Mouse (Mus musculus): ENCODE results near the gene Bcam. TPM values are rescaled to one million over a fixed set of nuclear protein-coding genes. Genes with fewer than 3 reads are reported as not detected.

Gene Bcam
- polyA plus RNA-seq, 1 experiment from 2014 or later, result 9.3 TPM

GRCm38 (mm10) chr7:19811114-19811513 is 40.3 kb upstream of the Bcam start:
- peak overlapping the region; percentile 33 for H3K4me2 ChIP-seq (ENCODE audit: low read depth, low read length)
- peak; percentile 36; the same call in 1 of the 2 replicates for ATAC-seq (ENCODE audit: low read depth)
- no peak overlapping the region for H3K27ac ChIP-seq (ENCODE audit: low read depth, low read length)
- H3K9me3 ChIP-seq (ENCODE audit: control insufficient read depth, low read length), result no peaks in the 10 kb centered on the region
- no peaks in the 10 kb centered on the region for H3K36me3 ChIP-seq (ENCODE audit: control insufficient read depth, insufficient read depth, low read length)
- H3K4me1 ChIP-seq (ENCODE audit: control insufficient read depth, insufficient read depth, low read length), result peaks cover under 1% of the 10 kb centered on the region; the same call in 1 of the 2 replicates
- peaks cover 38% of the 10 kb centered on the region for H3K27me3 ChIP-seq (ENCODE audit: control insufficient read depth, insufficient read depth, low read length)
- WGBS, result 3% methylated on average over 22 of the region's 22 CpGs
- 0 out of 2 replicates have a peak overlapping the region, but pooled peaks have one; percentile 6 for H3K4me3 ChIP-seq (ENCODE audit: low read depth, low read length)
- H3K9ac ChIP-seq (replicated peaks; ENCODE audit: low read depth, low read length), result no peak overlapping the region

- H3K9me3 ChIP-seq (ENCODE audit: control insufficient read depth, low read length), result no peaks in the 10 kb centered on the region
- H3K9ac ChIP-seq (replicated peaks; ENCODE audit: low read depth, low read length), result 0 out of 2 replicates have a peak overlapping the region, but pooled peaks have one; percentile 37
- peaks cover 38% of the 10 kb centered on the region for H3K27me3 ChIP-seq (ENCODE audit: control insufficient read depth, insufficient read depth, low read length)
- H3K4me2 ChIP-seq (ENCODE audit: low read depth, low read length), result peak overlapping the region; percentile 38
- H3K4me3 ChIP-seq (ENCODE audit: low read depth, low read length), result peak overlapping the region; percentile 10; the same call in 1 of the 2 replicates
- 0 out of 2 replicates have a peak overlapping the region, but pooled peaks have one; percentile 22 for H3K27ac ChIP-seq (ENCODE audit: low read depth, low read length)
- H3K36me3 ChIP-seq (ENCODE audit: control insufficient read depth, insufficient read depth, low read length), result no peaks in the 10 kb centered on the region
- H3K4me1 ChIP-seq (ENCODE audit: control insufficient read depth, insufficient read depth, low read length), result no peaks in the 10 kb centered on the region
- ATAC-seq (ENCODE audit: low read depth), result peak; percentile 68; the same call in 1 of the 2 replicates
- WGBS, result 3% methylated on average over 27 of the region's 27 CpGs
Observed at GRCm38 (mm10) chr7:19809369-19809768, 38.6 kb upstream of the Bcam start.

GRCm38 (mm10) chr7:19806356-19806969 is 35.6 kb upstream of the Bcam start:
- Histone ChIP-seq H3K4me3 (ENCODE audit: low read depth, low read length) (no peak overlapping the region), H3K9ac (replicated peaks; ENCODE audit: low read depth, low read length) (no peak overlapping the region), H3K4me2 (ENCODE audit: low read depth, low read length) (no peak overlapping the region), H3K9me3 (ENCODE audit: control insufficient read depth, low read length) (no peaks in the 10 kb centered on the region), H3K27me3 (ENCODE audit: control insufficient read depth, insufficient read depth, low read length) (peaks cover 29% of the 10 kb centered on the region), H3K36me3 (ENCODE audit: control insufficient read depth, insufficient read depth, low read length) (no peaks in the 10 kb centered on the region), H3K4me1 (ENCODE audit: control insufficient read depth, insufficient read depth, low read length) (no peaks in the 10 kb centered on the region), H3K27ac (ENCODE audit: low read depth, low read length) (no peak overlapping the region)
- ATAC-seq (ENCODE audit: low read depth), result no peak
- WGBS, result 81% methylated on average over 8 of the region's 8 CpGs

- Histone ChIP-seq H3K27ac (ENCODE audit: low read depth, low read length) (no peak overlapping the region), H3K4me3 (ENCODE audit: low read depth, low read length) (no peak overlapping the region), H3K9ac (replicated peaks; ENCODE audit: low read depth, low read length) (no peak overlapping the region), H3K27me3 (ENCODE audit: control insufficient read depth, insufficient read depth, low read length) (no peaks in the 10 kb centered on the region), H3K4me2 (ENCODE audit: low read depth, low read length) (no peak overlapping the region), H3K4me1 (ENCODE audit: control insufficient read depth, insufficient read depth, low read length) (no peaks in the 10 kb centered on the region), H3K9me3 (ENCODE audit: control insufficient read depth, low read length) (no peaks in the 10 kb centered on the region), H3K36me3 (ENCODE audit: control insufficient read depth, insufficient read depth, low read length) (no peaks in the 10 kb centered on the region)
- 22% methylated on average over 6 of the region's 7 CpGs for WGBS
- ATAC-seq (ENCODE audit: low read depth), result peak; percentile 71; the same call in 1 of the 2 replicates
Observed at GRCm38 (mm10) chr7:19802995-19803394, 32.2 kb upstream of the Bcam start.

GRCm38 (mm10) chr7:19800764-19801163 is 29.9 kb upstream of the Bcam start:
- ATAC-seq (ENCODE audit: low read depth), result no peak
- 34% methylated on average over 2 of the region's 2 CpGs for WGBS
- no peak overlapping the region for H3K4me2 ChIP-seq (ENCODE audit: low read depth, low read length)
- H3K4me3 ChIP-seq (ENCODE audit: low read depth, low read length), result no peak overlapping the region
- H3K9me3 ChIP-seq (ENCODE audit: control insufficient read depth, low read length), result no peaks in the 10 kb centered on the region
- no peaks in the 10 kb centered on the region for H3K4me1 ChIP-seq (ENCODE audit: control insufficient read depth, insufficient read depth, low read length)
- no peak overlapping the region for H3K9ac ChIP-seq (replicated peaks; ENCODE audit: low read depth, low read length)
- no peak overlapping the region for H3K27ac ChIP-seq (ENCODE audit: low read depth, low read length)
- H3K36me3 ChIP-seq (ENCODE audit: control insufficient read depth, insufficient read depth, low read length), result no peaks in the 10 kb centered on the region
- H3K27me3 ChIP-seq (ENCODE audit: control insufficient read depth, insufficient read depth, low read length), result peaks cover 6% of the 10 kb centered on the region

GRCm38 (mm10) chr7:19796697-19797588 is 26.1 kb upstream of the Bcam start, which contains the start of gene Cblc:
Cblc (minus strand) TSS chr7:19796809.
- Histone ChIP-seq H3K4me2 (ENCODE audit: low read depth, low read length) (no peak within 1 kb of the TSS), H3K27ac (ENCODE audit: low read depth, low read length) (no peak within 1 kb of the TSS), H3K27me3 (ENCODE audit: control insufficient read depth, insufficient read depth, low read length) (peaks cover 6% of the 10 kb centered on the region), H3K4me3 (ENCODE audit: low read depth, low read length) (no peak within 1 kb of the TSS), H3K9me3 (ENCODE audit: control insufficient read depth, low read length) (no peaks in the 10 kb centered on the region), H3K36me3 (ENCODE audit: control insufficient read depth, insufficient read depth, low read length) (no peaks in the 10 kb centered on the region), H3K4me1 (ENCODE audit: control insufficient read depth, insufficient read depth, low read length) (no peaks in the 10 kb centered on the region), H3K9ac (replicated peaks; ENCODE audit: low read depth, low read length) (no peak within 1 kb of the TSS)
- ATAC-seq (ENCODE audit: low read depth), result no peak
- WGBS, result 3% methylated on average over 32 of the region's 32 CpGs

- 10% methylated on average over 18 of the region's 18 CpGs for WGBS
- Histone ChIP-seq H3K9ac (replicated peaks; ENCODE audit: low read depth, low read length) (no peak overlapping the region), H3K9me3 (ENCODE audit: control insufficient read depth, low read length) (no peaks in the 10 kb centered on the region), H3K4me1 (ENCODE audit: control insufficient read depth, insufficient read depth, low read length) (no peaks in the 10 kb centered on the region), H3K36me3 (ENCODE audit: control insufficient read depth, insufficient read depth, low read length) (no peaks in the 10 kb centered on the region), H3K4me2 (ENCODE audit: low read depth, low read length) (no peak overlapping the region), H3K27me3 (ENCODE audit: control insufficient read depth, insufficient read depth, low read length) (peaks cover 6% of the 10 kb centered on the region), H3K27ac (ENCODE audit: low read depth, low read length) (no peak overlapping the region), H3K4me3 (ENCODE audit: low read depth, low read length) (no peak overlapping the region)
- no peak for ATAC-seq (ENCODE audit: low read depth)
Observed at GRCm38 (mm10) chr7:19796254-19796653, 25.4 kb upstream of the Bcam start.

- ATAC-seq (ENCODE audit: low read depth), result no peak
- WGBS, result 54% methylated on average over 2 of the region's 2 CpGs
- Histone ChIP-seq H3K36me3 (ENCODE audit: control insufficient read depth, insufficient read depth, low read length) (no peaks in the 10 kb centered on the region), H3K4me3 (ENCODE audit: low read depth, low read length) (no peak overlapping the region), H3K9ac (replicated peaks; ENCODE audit: low read depth, low read length) (no peak overlapping the region), H3K4me2 (ENCODE audit: low read depth, low read length) (no peak overlapping the region), H3K4me1 (ENCODE audit: control insufficient read depth, insufficient read depth, low read length) (no peaks in the 10 kb centered on the region), H3K27ac (ENCODE audit: low read depth, low read length) (no peak overlapping the region), H3K9me3 (ENCODE audit: control insufficient read depth, low read length) (no peaks in the 10 kb centered on the region), H3K27me3 (ENCODE audit: control insufficient read depth, insufficient read depth, low read length) (peaks cover 6% of the 10 kb centered on the region)
Observed at GRCm38 (mm10) chr7:19795236-19795635, 24.4 kb upstream of the Bcam start.
